Mouse (Mus musculus) erythroblast, embryonic 14.5 days (primary cell): ENCODE measurements around the gene Pycr1. TPM values are rescaled to one million over a fixed set of nuclear protein-coding genes. Genes with fewer than 3 reads are reported as not detected.

Source experiments
- H3K27me3 ChIP-seq: 2 replicates; pipeline ENCODE4 v1.6.1; 2012; ENCODE audit warnings: inconsistent platforms; ENCODE audit not compliant: control insufficient read depth
- H3K36me3 ChIP-seq: 2 replicates; pipeline ENCODE4 v1.6.1; 2012; ENCODE audit warnings: mild to moderate bottlenecking, inconsistent platforms; ENCODE audit not compliant: control insufficient read depth
- H3K4me1 ChIP-seq: 2 replicates; pipeline ENCODE4 v1.6.1; 2012; ENCODE audit warnings: inconsistent platforms; ENCODE audit not compliant: control insufficient read depth
- H3K4me3 ChIP-seq: replicated peaks from 2 replicates; pipeline ENCODE3; 2012; ENCODE audit warnings: moderate library complexity, mild to moderate bottlenecking, inconsistent platforms
- H3K9me3 ChIP-seq: 2 replicates; pipeline ENCODE4 v1.6.1; 2012; ENCODE audit warnings: low read length, inconsistent platforms, mixed read lengths; ENCODE audit not compliant: control insufficient read depth
- GATA1 ChIP-seq: IDR thresholded peaks from 2 replicates; pipeline ENCODE4 v1.6.1; 2012; ENCODE audit warnings: low read length, inconsistent platforms, mixed read lengths
- TAL1 ChIP-seq: IDR thresholded peaks from 3 replicates; pipeline ENCODE4 v1.6.1; 2012; ENCODE audit warnings: low read length, inconsistent platforms, mixed read lengths
- polyA plus RNA-seq: library from polyadenylated mRNA; stranded (reverse); fragments of >175 nt; gene quantifications from 2 replicates; pipeline ENCODE4 v1.2.3, GENCODE M21; 2012

Gene Pycr1
- polyA plus RNA-seq, 1 experiment = 0.06 TPM

DNA sequence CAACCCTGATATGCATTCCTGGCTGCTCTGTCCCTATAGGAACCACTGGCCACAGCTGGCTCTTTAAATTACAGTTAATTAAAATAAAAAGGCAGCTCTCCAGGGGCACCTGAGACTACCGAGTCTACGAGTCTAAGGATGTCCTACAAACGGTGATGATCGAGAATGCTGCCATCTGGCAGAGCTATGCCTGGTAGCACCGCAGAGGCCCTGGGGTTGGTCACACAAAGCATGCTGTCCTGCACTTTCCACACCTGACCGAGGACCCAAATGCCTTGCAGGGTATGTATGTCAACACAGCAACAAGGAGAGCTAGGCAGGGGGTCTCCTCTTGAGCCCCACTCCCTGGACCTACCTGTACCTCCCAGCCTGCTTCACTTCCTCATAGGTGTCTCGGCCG lies 29.6 kb downstream of the Pycr1 start:
- H3K36me3 ChIP-seq = peaks cover 84% of the 10 kb centered on the region

GRCm38 (mm10) chr11:120613481-120613972 lies 30.0 kb downstream of the Pycr1 start:
- Histone ChIP-seq H3K36me3 (peaks cover 79% of the 10 kb centered on the region), H3K9me3 (no peaks in the 10 kb centered on the region), H3K4me1 (peaks cover 56% of the 10 kb centered on the region), H3K4me3 (no peak overlapping the region), H3K27me3 (peaks cover 7% of the 10 kb centered on the region)
- TF ChIP-seq GATA1 = no peak
- TF ChIP-seq TAL1 = no peak

More for the DNA sequence above, 29.6 kb downstream of the Pycr1 start:
- peaks cover 56% of the 10 kb centered on the region for H3K4me1 ChIP-seq
- no peaks in the 10 kb centered on the region for H3K9me3 ChIP-seq
- H3K27me3 ChIP-seq = peaks cover 2% of the 10 kb centered on the region
- TF ChIP-seq GATA1 = no peak
- no peak overlapping the region for H3K4me3 ChIP-seq

DNA sequence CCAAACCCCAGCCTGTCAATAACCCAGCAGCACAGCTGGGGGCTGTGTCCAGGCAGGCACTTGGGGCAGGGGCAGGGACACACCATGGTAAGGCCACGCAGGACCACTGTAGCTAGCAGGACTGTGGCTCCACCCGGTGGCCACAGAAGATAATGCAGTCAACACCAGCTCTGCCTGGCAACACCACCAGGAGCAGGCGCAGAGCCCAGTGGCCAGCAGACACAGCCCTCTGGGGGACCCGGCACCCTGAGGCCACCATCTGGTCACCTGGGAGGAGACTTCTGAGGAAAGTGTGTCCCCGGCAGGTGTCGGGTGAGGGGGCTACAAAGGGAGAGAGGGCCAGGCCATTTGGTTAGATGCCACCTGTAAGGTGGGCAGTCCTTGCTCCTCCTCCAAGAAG lies 30.8 kb downstream of the Pycr1 start:
- Histone ChIP-seq H3K4me1 (peaks cover 54% of the 10 kb centered on the region), H3K9me3 (no peaks in the 10 kb centered on the region), H3K36me3 (peaks cover 76% of the 10 kb centered on the region), H3K4me3 (no peak overlapping the region), H3K27me3 (peaks cover 14% of the 10 kb centered on the region)
- no peak for TF ChIP-seq GATA1
- no peak for TF ChIP-seq TAL1

GRCm38 (mm10) chr11:120610477-120611046 lies 33.0 kb downstream of the Pycr1 start:
- Histone ChIP-seq H3K9me3 (no peaks in the 10 kb centered on the region), H3K36me3 (peaks cover 83% of the 10 kb centered on the region), H3K4me1 (peaks cover 34% of the 10 kb centered on the region), H3K27me3 (peaks cover 15% of the 10 kb centered on the region), H3K4me3 (no peak overlapping the region)
- TF ChIP-seq TAL1 (no peak), GATA1 (no peak)

DNA sequence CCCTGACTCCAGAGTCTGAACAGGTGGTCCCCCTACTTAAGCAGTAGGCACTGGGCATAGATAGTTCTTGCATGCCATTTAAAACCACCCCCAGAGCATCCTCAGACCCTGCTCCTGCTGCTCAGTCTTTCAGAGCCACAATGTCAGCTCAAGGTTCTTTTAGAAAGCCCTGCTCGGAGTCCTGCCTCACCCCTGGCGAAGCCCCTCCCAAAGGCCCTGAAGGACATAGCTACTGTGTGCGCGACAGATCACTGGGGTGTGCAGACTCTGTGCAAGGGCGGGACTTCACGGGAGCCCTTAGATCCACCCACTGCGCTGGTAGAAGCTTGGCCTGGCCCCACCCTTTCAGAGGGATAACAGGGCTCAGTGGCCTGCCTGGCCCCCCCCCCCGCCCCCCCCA lies 34.3 kb downstream of the Pycr1 start:
- TF ChIP-seq TAL1 (no peak), GATA1 (no peak)
- Histone ChIP-seq H3K9me3 (no peaks in the 10 kb centered on the region), H3K4me1 (peaks cover 39% of the 10 kb centered on the region), H3K27me3 (peaks cover 15% of the 10 kb centered on the region), H3K36me3 (peaks cover 85% of the 10 kb centered on the region), H3K4me3 (no peak overlapping the region)

DNA sequence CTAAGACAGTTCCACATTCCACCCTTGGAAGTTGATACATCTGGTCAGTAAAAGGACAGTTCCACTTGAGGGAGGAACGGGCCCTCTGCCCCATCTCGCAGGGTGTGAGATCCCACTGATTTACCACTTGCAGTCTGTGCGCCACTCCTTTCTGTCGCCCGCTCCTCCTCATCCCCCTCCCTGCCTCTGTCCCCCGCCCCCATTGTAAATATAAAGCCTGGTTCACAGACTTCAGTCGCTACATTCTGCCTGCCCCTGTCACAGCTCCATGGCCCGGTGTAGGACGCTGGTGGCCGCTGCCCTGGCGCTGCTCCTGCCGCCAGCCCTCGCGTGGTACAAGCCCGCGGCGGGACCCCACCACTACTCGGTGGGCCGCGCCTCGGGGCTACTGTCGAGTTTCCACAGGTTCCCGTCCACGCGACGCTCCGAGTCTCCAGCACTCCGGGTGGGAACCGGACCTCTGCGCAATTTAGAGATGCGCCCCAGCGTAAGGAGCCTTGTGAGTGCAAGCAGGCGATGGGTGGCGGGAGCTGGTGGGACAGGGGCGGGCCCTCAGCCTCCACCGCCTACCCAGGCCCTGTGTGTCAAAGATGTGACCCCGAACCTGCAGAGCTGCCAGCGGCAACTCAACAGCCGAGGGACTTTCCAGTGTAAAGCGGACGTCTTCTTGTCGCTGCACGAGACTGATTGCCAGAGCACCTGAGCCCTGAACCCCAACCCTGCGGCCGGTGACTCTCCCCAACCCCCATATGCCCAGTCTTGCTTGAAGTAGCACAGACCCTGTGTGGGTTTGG lies 35.1 kb downstream of the Pycr1 start, which contains the start of gene Npb:
Gene Npb (plus strand): TSS at position 237 of the 794 bp plus-strand sequence.
- H3K4me3 ChIP-seq = peak within 1 kb of the TSS; percentile 15
- peaks cover 15% of the 10 kb centered on the region for H3K27me3 ChIP-seq
- peaks cover 84% of the 10 kb centered on the region for H3K36me3 ChIP-seq
- TF ChIP-seq GATA1 (no peak), TAL1 (no peak)
- H3K9me3 ChIP-seq = no peaks in the 10 kb centered on the region
- peaks cover 44% of the 10 kb centered on the region for H3K4me1 ChIP-seq

GRCm38 (mm10) chr11:120606764-120607163 lies 36.8 kb downstream of the Pycr1 start:
- TF ChIP-seq TAL1 = no peak
- no peak for TF ChIP-seq GATA1
- Histone ChIP-seq H3K27me3 (peaks cover 15% of the 10 kb centered on the region), H3K4me1 (peaks cover 57% of the 10 kb centered on the region), H3K4me3 (no peak overlapping the region), H3K36me3 (peaks cover 83% of the 10 kb centered on the region), H3K9me3 (no peaks in the 10 kb centered on the region)

GRCm38 (mm10) chr11:120605667-120606066 lies 37.9 kb downstream of the Pycr1 start:
- TF ChIP-seq TAL1 (no peak), GATA1 (no peak)
- H3K36me3 ChIP-seq = peaks cover 80% of the 10 kb centered on the region
- H3K27me3 ChIP-seq = peaks cover 15% of the 10 kb centered on the region
- H3K9me3 ChIP-seq = no peaks in the 10 kb centered on the region
- H3K4me1 ChIP-seq = peaks cover 61% of the 10 kb centered on the region
- H3K4me3 ChIP-seq = no peak overlapping the region

DNA sequence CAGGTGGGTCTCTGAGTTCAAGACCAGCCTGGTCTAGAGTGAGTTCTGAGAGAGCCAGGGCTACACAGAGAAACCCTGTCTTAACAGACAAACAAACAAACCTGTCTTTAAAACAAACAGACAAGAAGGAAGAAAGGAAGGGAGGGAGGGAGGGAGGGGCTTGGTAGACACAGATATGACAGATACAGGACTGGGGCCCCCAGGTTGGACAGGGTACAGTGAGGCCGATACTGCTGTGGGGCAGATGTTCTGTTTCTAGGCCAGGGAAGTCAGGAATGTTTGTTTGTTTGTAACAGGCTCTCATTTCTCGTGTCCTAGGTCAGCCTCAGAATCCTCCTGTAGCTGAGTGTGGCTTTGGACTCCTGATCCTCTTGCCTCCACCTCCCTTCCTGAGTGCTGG lies 40.0 kb downstream of the Pycr1 start:
- Histone ChIP-seq H3K9me3 (no peaks in the 10 kb centered on the region), H3K36me3 (peaks cover 76% of the 10 kb centered on the region), H3K4me1 (peaks cover 68% of the 10 kb centered on the region), H3K4me3 (peak overlapping the region; percentile 33), H3K27me3 (peaks cover 9% of the 10 kb centered on the region)
- TF ChIP-seq GATA1 (no peak), TAL1 (no peak)
